16 mouse cellular contexts compared by ENCODE assay signal in genomic region chr9:85439664-85440063, GRCm38 (mm10).
DNase-seq lines count a peak whose midpoint lies in the region; ATAC-seq and TF ChIP-seq lines count a peak whose summit lies in the region.
"Had no signal": no experiment of that assay in that cellular context is flagged by ENCODE, and none has a peak within 500 bp of the region (broad histone marks: within the 10 kb centered on the region; RNA-seq: fewer than 3 reads in every experiment).

No protein-coding gene starts in this region.

- peak; percentile 94 for ATAC-seq in forebrain, embryonic 16.5 days
- 0 out of 2 replicates have a peak, but pooled peaks have one; percentile 59 for ATAC-seq in megakaryocyte-erythroid progenitor cell, adult 5-6 weeks (replicated peaks; ENCODE audit: low FRiP score, low TSS enrichment, poor library complexity, severe bottlenecking)

- H3K9me3 ChIP-seq in forebrain, embryonic 16.5 days (ENCODE audit: control insufficient read depth, low read length), result no peaks in the 10 kb centered on the region
- H3K9me3 ChIP-seq: heart, embryonic 10.5 days; kidney, embryonic 15.5 days; lung, embryonic 15.5 days had no signal

- no peak overlapping the region for H3K4me2 ChIP-seq in forebrain, embryonic 16.5 days (ENCODE audit: low read length)
- H3K4me2 ChIP-seq: kidney, embryonic 15.5 days; liver, embryonic 11.5 days; lung, embryonic 15.5 days had no signal

- intact Hi-C loops in left cerebral cortex, postnatal 25 days (cut with DNase I), result no loop called here
- intact Hi-C loops in left cerebral cortex, postnatal 10 days (cut with DNase I), result loop anchor here (5.0 kb wide), 1 partner anchor 218 kb away; no protein-coding TSS in a partner anchor

- H3K36me3 ChIP-seq in forebrain, embryonic 16.5 days (ENCODE audit: control insufficient read depth, insufficient read depth), result no peaks in the 10 kb centered on the region
- H3K36me3 ChIP-seq: heart, embryonic 10.5 days; kidney, embryonic 15.5 days; lung, embryonic 15.5 days had no signal

- H3K27ac ChIP-seq in layer of hippocampus, adult 2 months, result no peak overlapping the region
- no peak overlapping the region for H3K27ac ChIP-seq in forebrain, embryonic 16.5 days (ENCODE audit: low read length)
- H3K27ac ChIP-seq: heart, embryonic 10.5 days; kidney, embryonic 15.5 days; lung, embryonic 15.5 days had no signal

- 16% methylated on average over 1 of the region's 1 CpGs for WGBS in forebrain, embryonic 16.5 days

- H3K4me3 ChIP-seq in layer of hippocampus, adult 2 months, result no peak overlapping the region
- no peak overlapping the region for H3K4me3 ChIP-seq in forebrain, embryonic 16.5 days (replicated peaks; ENCODE audit: low read length)
- H3K4me3 ChIP-seq: heart, embryonic 10.5 days; kidney, embryonic 15.5 days; lung, embryonic 15.5 days had no signal

- no peak overlapping the region for H3K9ac ChIP-seq in forebrain, embryonic 16.5 days (replicated peaks; ENCODE audit: low read depth, low read length)
- H3K9ac ChIP-seq: kidney, embryonic 15.5 days; lung, embryonic 15.5 days had no signal

- no peak for TF ChIP-seq POLR2A in brain, embryonic 14.5 days (IDR thresholded peaks at IDR 0.05; ENCODE audit: borderline replicate concordance, extremely low read depth, insufficient read depth, insufficient read length, poor library complexity, severe bottlenecking)

- no peaks in the 10 kb centered on the region for H3K4me1 ChIP-seq in forebrain, embryonic 16.5 days (replicated peaks; ENCODE audit: control insufficient read depth, insufficient read depth, low read length)
- H3K4me1 ChIP-seq: kidney, embryonic 15.5 days had no signal

- TF ChIP-seq CTCF in layer of hippocampus, adult 2 months (conservative IDR thresholded peaks at IDR 0.05), result peak; percentile 11; the same call in 1 of the 2 replicates
- TF ChIP-seq CTCF in brain, embryonic 14.5 days (IDR thresholded peaks at IDR 0.05; ENCODE audit: borderline replicate concordance, extremely low read depth, insufficient read depth, insufficient read length), result peak; percentile 34; the same call in 1 of the 2 replicates

- H3K27me3 ChIP-seq in forebrain, embryonic 16.5 days (replicated peaks; ENCODE audit: control insufficient read depth, insufficient read depth, low read length), result no peaks in the 10 kb centered on the region
- H3K27me3 ChIP-seq: kidney, embryonic 15.5 days; lung, embryonic 15.5 days had no signal

- no peak for DNase-seq in layer of hippocampus, adult 2 months (ENCODE audit: low spot score in 2 of 2)
- no peak for DNase-seq in layer of hippocampus, adult 8-10 months (ENCODE audit: low spot score in 2 of 2)
- peak; percentile 89 for DNase-seq in brain, embryonic 14.5 days (ENCODE audit: low read depth)
- no peak for DNase-seq in left cerebral cortex, postnatal 25 days (ENCODE audit: low spot score in 2 of 2)
- no peak for DNase-seq in left cerebral cortex, postnatal 10 days (ENCODE audit: extremely low spot score in 1 of 2, low spot score in 2 of 2)
- DNase-seq in cerebellum, postnatal 36 days, result no peak
- DNase-seq: adrenal gland, postnatal 10 days; cerebellum, adult 2 months; gastrocnemius, postnatal 25 days; right cerebral cortex, postnatal 25 days had no signal
